Mouse (Mus musculus): ENCODE results near the gene Dxo.

The Dxo gene

DNA sequence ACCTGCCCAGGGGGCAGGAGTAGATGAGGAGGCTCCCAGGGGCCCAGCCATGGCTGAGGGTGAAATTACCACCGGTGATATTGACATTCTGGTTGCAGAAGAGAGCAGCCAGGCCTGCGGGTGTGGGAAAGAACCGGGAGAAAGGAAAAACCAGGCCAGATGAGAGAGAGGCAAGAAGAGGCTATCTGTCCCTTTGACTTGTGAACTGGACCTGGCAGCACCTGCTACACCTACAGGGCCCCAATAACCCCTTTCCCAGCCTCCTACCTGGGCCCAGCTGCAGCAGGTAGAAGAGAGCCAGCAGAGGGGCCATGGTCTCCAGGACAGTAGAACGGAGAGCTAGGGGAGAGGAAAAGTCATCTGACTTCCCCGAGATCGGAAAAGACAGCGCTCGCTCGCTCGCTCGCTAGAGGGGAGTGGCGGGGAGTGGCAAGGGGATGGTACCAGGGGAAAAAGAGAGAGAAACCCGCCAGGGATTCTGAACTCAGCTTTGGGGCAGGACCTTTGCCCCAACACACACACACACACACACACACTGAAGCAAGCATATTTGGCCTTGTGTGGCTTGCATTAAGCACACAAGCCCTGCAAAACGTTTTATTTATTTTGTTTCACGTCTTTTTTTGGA is 45.0 kb downstream of the Dxo start, which contains the start of gene Gm20547:
Gm20547 (minus strand) TSS at position 360 of the 628 bp plus-strand sequence.
- no peak for DNase-seq (ENCODE audit: low spot score)

DNA sequence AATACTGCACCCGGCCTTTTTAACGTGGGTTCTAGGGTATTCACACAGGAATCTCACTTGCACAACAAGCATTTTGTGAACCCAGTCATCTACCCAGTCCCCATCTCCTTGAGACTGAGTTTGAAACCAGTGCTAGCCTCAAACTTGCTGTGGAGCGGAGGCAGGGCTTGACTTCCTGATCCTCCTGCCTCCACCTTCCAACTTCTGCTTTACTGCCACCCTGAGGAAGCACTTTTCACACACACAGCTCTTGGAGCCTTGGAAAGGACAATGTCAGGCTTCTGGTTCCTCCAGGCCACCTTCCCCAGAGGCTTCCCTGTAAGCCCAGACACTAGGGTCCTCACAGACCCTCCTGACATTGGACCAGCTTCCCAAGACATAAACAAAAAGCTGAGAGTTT is 46.5 kb downstream of the Dxo start:
- no peak for DNase-seq (ENCODE audit: low spot score)

GRCm38 (mm10) chr17:34884704-34885103 is 47.9 kb downstream of the Dxo start:
- no peak for DNase-seq (ENCODE audit: low spot score)

DNA sequence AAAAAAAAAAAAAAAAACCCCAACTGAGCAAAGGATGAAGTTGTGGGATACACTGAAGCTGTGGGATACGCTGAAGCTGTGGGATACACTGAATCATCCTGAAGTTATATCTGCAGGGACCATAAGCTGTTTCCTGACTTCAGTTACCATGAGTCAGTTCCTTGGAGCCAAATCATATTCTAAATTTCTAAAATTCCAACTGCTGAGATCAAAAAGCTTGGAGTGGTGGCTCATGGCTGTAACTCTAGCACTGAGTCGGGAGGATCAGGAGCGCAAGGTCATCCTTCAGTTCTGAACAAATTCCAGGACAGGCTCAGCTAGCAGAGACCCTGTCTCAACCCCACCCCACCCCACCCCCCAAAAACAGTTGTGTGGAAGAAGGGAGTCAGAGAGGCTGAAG is 48.8 kb downstream of the Dxo start:
- no peak for DNase-seq (ENCODE audit: low spot score)

- no peak for DNase-seq (ENCODE audit: low spot score)
Observed at GRCm38 (mm10) chr17:34887942-34888341, 51.1 kb downstream of the Dxo start.

Measured in lung, postnatal 25 days (tissue).